Mouse (Mus musculus): ENCODE measurements around the gene Rimbp2. TPM values are rescaled to one million over a fixed set of nuclear protein-coding genes. Genes with fewer than 3 reads are reported as not detected.

The Rimbp2 gene
- polyA plus RNA-seq, 1 experiment from 2014 or later: 0.18 TPM

Other genes with a start within 250 kb of the Rimbp2 start
- 27.5 and 30.7 TPM in 2 replicates for gene Stx2, start 55.1 kb upstream of the Rimbp2 start, polyA plus RNA-seq (2015; fragmentation: Nextera tagmentation; extraction: Ambion mirVana)
- 544 and 631 TPM in 2 replicates for gene Ran, start 66.6 kb upstream of the Rimbp2 start, polyA plus RNA-seq (2015; fragmentation: Nextera tagmentation; extraction: Ambion mirVana)
- gene Adgrd1, start 143.3 kb upstream of the Rimbp2 start, polyA plus RNA-seq (2015; fragmentation: Nextera tagmentation; extraction: Ambion mirVana): 0.51 and 1.1 TPM in 2 replicates

All from embryonic facial prominence, embryonic 13.5 days (tissue).